Comparison of ENCODE assay signal across 15 mouse cellular contexts in genomic region chr8:116975066-116975465, GRCm38 (mm10). TPM values are rescaled to one million over a fixed set of nuclear protein-coding genes. Genes with fewer than 3 reads are reported as not detected.
DNase-seq lines count a peak whose midpoint lies in the region; ATAC-seq and TF ChIP-seq lines count a peak whose summit lies in the region.
"Had no signal": no experiment of that assay in that cellular context is flagged by ENCODE, and none has a peak within 500 bp of the region (broad histone marks: within the 10 kb centered on the region; RNA-seq: fewer than 3 reads in every experiment).

No protein-coding gene starts in this region.

- H3K36me3 ChIP-seq in kidney, postnatal 0 days (ENCODE audit: insufficient read depth, low read length), result no peaks in the 10 kb centered on the region
- no peaks in the 10 kb centered on the region for H3K36me3 ChIP-seq in kidney, embryonic 14.5 days (ENCODE audit: control insufficient read depth, insufficient read depth, low read length)
- no peaks in the 10 kb centered on the region for H3K36me3 ChIP-seq in E14TG2a.4 (ENCODE audit: insufficient read depth, low read length)
- no peaks in the 10 kb centered on the region for H3K36me3 ChIP-seq in ES-Bruce4 (ENCODE audit: control insufficient read depth, insufficient read depth, low read length, poor library complexity, severe bottlenecking)
- H3K36me3 ChIP-seq in embryonic facial prominence, embryonic 13.5 days, result no peaks in the 10 kb centered on the region
- H3K36me3 ChIP-seq: hindbrain, embryonic 15.5 days; liver, embryonic 13.5 days had no signal

- WGBS in kidney, postnatal 0 days, result 38% methylated on average over 5 of the region's 5 CpGs
- WGBS in kidney, embryonic 14.5 days, result 36% methylated on average over 5 of the region's 5 CpGs
- WGBS in embryonic facial prominence, embryonic 13.5 days, result 32% methylated on average over 5 of the region's 5 CpGs

- H3K27me3 ChIP-seq in kidney, postnatal 0 days (ENCODE audit: insufficient read depth, low read length), result no peaks in the 10 kb centered on the region
- no peaks in the 10 kb centered on the region for H3K27me3 ChIP-seq in kidney, embryonic 14.5 days (ENCODE audit: control insufficient read depth, insufficient read depth, low read length)
- H3K27me3 ChIP-seq in E14TG2a.4 (ENCODE audit: insufficient read depth, low read length) (no peaks in the 10 kb centered on the region), ES-Bruce4 (ENCODE audit: control insufficient read depth, insufficient read depth, low read length, poor library complexity, severe bottlenecking) (no peaks in the 10 kb centered on the region)
- no peaks in the 10 kb centered on the region for H3K27me3 ChIP-seq in embryonic facial prominence, embryonic 13.5 days
- H3K27me3 ChIP-seq: hindbrain, embryonic 15.5 days had no signal

- H3K4me2 ChIP-seq in kidney, postnatal 0 days (ENCODE audit: low read length), result peak overlapping the region; percentile 34
- no peak overlapping the region; the same call in 1 of the 2 replicates for H3K4me2 ChIP-seq in kidney, embryonic 14.5 days (replicated peaks; ENCODE audit: low read depth, low read length)
- 0 out of 2 replicates have a peak overlapping the region, but pooled peaks have one; percentile 7 for H3K4me2 ChIP-seq in embryonic facial prominence, embryonic 13.5 days
- H3K4me2 ChIP-seq: hindbrain, embryonic 15.5 days; liver, embryonic 13.5 days had no signal

- ATAC-seq in kidney, postnatal 0 days (replicated peaks; ENCODE audit: low FRiP score, low read depth), result no peak
- ATAC-seq in kidney, embryonic 14.5 days (ENCODE audit: low FRiP score, low TSS enrichment), result no peak
- no peak for ATAC-seq in embryonic facial prominence, embryonic 13.5 days (ENCODE audit: insufficient number of reproducible peaks, insufficient read depth, low FRiP score, low TSS enrichment, low read depth)
- ATAC-seq: forebrain, postnatal 0 days; lung, postnatal 0 days had no signal

- no peak for DNase-seq in kidney, postnatal 0 days (ENCODE audit: low spot score)
- no peak for DNase-seq in ovary, adult 18-20 months (ENCODE audit: low spot score)
- no peak for DNase-seq in layer of hippocampus, adult 2 months (ENCODE audit: low spot score in 2 of 2)
- DNase-seq in testis, postnatal 10 days (ENCODE audit: low spot score), result no peak
- DNase-seq: adrenal gland, postnatal 25 days; cerebellum, adult 8-10 months; forebrain, postnatal 0 days; liver, embryonic 13.5 days; right cerebral cortex, postnatal 25 days had no signal

- H3K4me3 ChIP-seq in kidney, postnatal 0 days (replicated peaks; ENCODE audit: low read depth, low read length), result no peak overlapping the region
- no peak overlapping the region for H3K4me3 ChIP-seq in kidney, embryonic 14.5 days (ENCODE audit: low read length)
- H3K4me3 ChIP-seq in E14TG2a.4 (replicated peaks; ENCODE audit: low read length) (peak overlapping the region; percentile 54), ES-Bruce4 (ENCODE audit: low read depth, low read length) (no peak overlapping the region)
- H3K4me3 ChIP-seq in embryonic facial prominence, embryonic 13.5 days, result no peak overlapping the region
- H3K4me3 ChIP-seq in layer of hippocampus, adult 2 months, result no peak overlapping the region
- H3K4me3 ChIP-seq: hindbrain, embryonic 15.5 days; liver, embryonic 13.5 days had no signal

- no peaks in the 10 kb centered on the region for H3K9me3 ChIP-seq in kidney, postnatal 0 days (replicated peaks; ENCODE audit: low read length)
- H3K9me3 ChIP-seq in kidney, embryonic 14.5 days (ENCODE audit: control insufficient read depth, low read length), result no peaks in the 10 kb centered on the region
- H3K9me3 ChIP-seq in E14TG2a.4 (ENCODE audit: low read length) (no peaks in the 10 kb centered on the region), ES-Bruce4 (replicated peaks; ENCODE audit: control insufficient read depth, insufficient read depth, low read length, poor library complexity, severe bottlenecking) (no peaks in the 10 kb centered on the region)
- no peaks in the 10 kb centered on the region for H3K9me3 ChIP-seq in embryonic facial prominence, embryonic 13.5 days
- H3K9me3 ChIP-seq: hindbrain, embryonic 15.5 days; liver, embryonic 13.5 days had no signal

- 0 out of 2 replicates have a peak, but pooled peaks cover 3% of the 10 kb centered on the region for H3K4me1 ChIP-seq in kidney, postnatal 0 days (replicated peaks; ENCODE audit: insufficient read depth, low read length)
- 0 out of 2 replicates have a peak, but pooled peaks cover 4% of the 10 kb centered on the region for H3K4me1 ChIP-seq in kidney, embryonic 14.5 days (ENCODE audit: control insufficient read depth, insufficient read depth, low read length)
- H3K4me1 ChIP-seq in E14TG2a.4 (replicated peaks; ENCODE audit: low read depth, low read length) (peaks cover 78% of the 10 kb centered on the region), ES-Bruce4 (ENCODE audit: control insufficient read depth, insufficient read depth, low read length) (no peaks in the 10 kb centered on the region)
- peaks cover 23% of the 10 kb centered on the region for H3K4me1 ChIP-seq in embryonic facial prominence, embryonic 13.5 days

- TF ChIP-seq CTCF in kidney, postnatal 0 days (IDR thresholded peaks at IDR 0.05; ENCODE audit: low read depth), result no peak
- TF ChIP-seq CTCF in E14TG2a.4 (conservative IDR thresholded peaks at IDR 0.05; ENCODE audit: low read length), result no peak
- TF ChIP-seq CTCF in ES-Bruce4 (IDR thresholded peaks at IDR 0.05; ENCODE audit: low read depth, low read length), result no peak
- no peak for TF ChIP-seq CTCF in layer of hippocampus, adult 2 months (conservative IDR thresholded peaks at IDR 0.05)

- no peak overlapping the region for H3K9ac ChIP-seq in kidney, postnatal 0 days (ENCODE audit: low read depth, low read length)
- no peak overlapping the region for H3K9ac ChIP-seq in kidney, embryonic 14.5 days (ENCODE audit: low read depth, low read length)
- H3K9ac ChIP-seq in ES-Bruce4 (ENCODE audit: low read depth, poor library complexity, severe bottlenecking), result no peak overlapping the region
- peak overlapping the region; percentile 21; the same call in 1 of the 2 replicates for H3K9ac ChIP-seq in embryonic facial prominence, embryonic 13.5 days
- H3K9ac ChIP-seq: forebrain, postnatal 0 days; hindbrain, embryonic 15.5 days; liver, embryonic 13.5 days had no signal

- no peak overlapping the region for H3K27ac ChIP-seq in kidney, postnatal 0 days
- no peak overlapping the region for H3K27ac ChIP-seq in kidney, embryonic 14.5 days (ENCODE audit: low read depth, low read length)
- peak overlapping the region; percentile 34 for H3K27ac ChIP-seq in ES-Bruce4 (ENCODE audit: insufficient read depth, low read length)
- no peak overlapping the region for H3K27ac ChIP-seq in embryonic facial prominence, embryonic 13.5 days
- H3K27ac ChIP-seq in layer of hippocampus, adult 2 months, result no peak overlapping the region
- H3K27ac ChIP-seq: hindbrain, embryonic 15.5 days; liver, embryonic 13.5 days had no signal

- TF ChIP-seq EP300 in ES-Bruce4 (IDR thresholded peaks at IDR 0.05; ENCODE audit: insufficient read depth, low read depth, low read length), result peak; percentile 74; the same call in 1 of the 2 replicates

- no peak for TF ChIP-seq POLR2A in ES-Bruce4 (IDR thresholded peaks at IDR 0.05; ENCODE audit: insufficient read depth, low read length)

RNA-seq across cellular contexts. Expression of gene 1700030J22Rik, which starts 3.7 kb away (rescaled TPM):
- 1.4 and 1.6 TPM in 2 replicates for polyA plus RNA-seq in kidney, postnatal 0 days (2015; fragmentation: Nextera tagmentation; extraction: Ambion mirVana)
- 2.5 and 2.7 TPM in 2 replicates for polyA plus RNA-seq in kidney, embryonic 14.5 days (2014; fragmentation: Nextera tagmentation; extraction: Ambion mirVana)
- 2.6 and 4.8 TPM in 2 replicates for polyA plus RNA-seq in ES-Bruce4 (2011; ENCODE audit: insufficient read depth, insufficient read length, low read depth, missing spikeins)
- polyA plus RNA-seq in embryonic facial prominence, embryonic 13.5 days (2015; fragmentation: Nextera tagmentation; extraction: Ambion mirVana), result 2.4 and 2.7 TPM in 2 replicates
- total RNA-seq in layer of hippocampus, adult 2 months (2021), result 1 to 10 TPM; 6.9 to 7.5 TPM

RNA-seq across cellular contexts. Expression of gene Gcsh, which starts 18.3 kb away (rescaled TPM):
- 233 and 239 TPM in 2 replicates for polyA plus RNA-seq in kidney, postnatal 0 days (2015; fragmentation: Nextera tagmentation; extraction: Ambion mirVana)
- 182 and 198 TPM in 2 replicates for polyA plus RNA-seq in kidney, embryonic 14.5 days (2014; fragmentation: Nextera tagmentation; extraction: Ambion mirVana)
- polyA plus RNA-seq in ES-Bruce4 (2011; ENCODE audit: insufficient read depth, insufficient read length, low read depth, missing spikeins), result 141 and 150 TPM in 2 replicates
- 116 and 123 TPM in 2 replicates for polyA plus RNA-seq in embryonic facial prominence, embryonic 13.5 days (2015; fragmentation: Nextera tagmentation; extraction: Ambion mirVana)
- 10 to 100 TPM; 39.9 to 42.9 TPM for total RNA-seq in layer of hippocampus, adult 2 months (2021)

RNA-seq across cellular contexts. Expression of gene Atmin, which starts 31.9 kb away (rescaled TPM):
- 9.7 and 10.3 TPM in 2 replicates for polyA plus RNA-seq in kidney, postnatal 0 days (2015; fragmentation: Nextera tagmentation; extraction: Ambion mirVana)
- polyA plus RNA-seq in kidney, embryonic 14.5 days (2014; fragmentation: Nextera tagmentation; extraction: Ambion mirVana), result 8.9 and 13.8 TPM in 2 replicates
- polyA plus RNA-seq in ES-Bruce4 (2011; ENCODE audit: insufficient read depth, insufficient read length, low read depth, missing spikeins), result 39.6 and 42.1 TPM in 2 replicates
- polyA plus RNA-seq in embryonic facial prominence, embryonic 13.5 days (2015; fragmentation: Nextera tagmentation; extraction: Ambion mirVana), result 9.0 and 10.0 TPM in 2 replicates
- total RNA-seq in layer of hippocampus, adult 2 months (2021), result 10 to 100 TPM; 41.6 to 42.2 TPM

RNA-seq across cellular contexts. Expression of gene Cenpn, which starts 53.5 kb away (rescaled TPM):
- polyA plus RNA-seq in kidney, postnatal 0 days (2015; fragmentation: Nextera tagmentation; extraction: Ambion mirVana), result 18.7 and 21.8 TPM in 2 replicates
- polyA plus RNA-seq in kidney, embryonic 14.5 days (2014; fragmentation: Nextera tagmentation; extraction: Ambion mirVana), result 47.1 and 53.0 TPM in 2 replicates
- polyA plus RNA-seq in ES-Bruce4 (2011; ENCODE audit: insufficient read depth, insufficient read length, low read depth, missing spikeins), result 48.0 and 49.1 TPM in 2 replicates
- polyA plus RNA-seq in embryonic facial prominence, embryonic 13.5 days (2015; fragmentation: Nextera tagmentation; extraction: Ambion mirVana), result 42.6 and 44.5 TPM in 2 replicates
- 1 to 10 TPM; 1.5 to 1.7 TPM for total RNA-seq in layer of hippocampus, adult 2 months (2021)

RNA-seq across cellular contexts. Expression of gene Cmc2, which starts 53.8 kb away (rescaled TPM):
- polyA plus RNA-seq in kidney, postnatal 0 days (2015; fragmentation: Nextera tagmentation; extraction: Ambion mirVana), result 97.8 and 100 TPM in 2 replicates
- 80.2 and 111 TPM in 2 replicates for polyA plus RNA-seq in kidney, embryonic 14.5 days (2014; fragmentation: Nextera tagmentation; extraction: Ambion mirVana)
- polyA plus RNA-seq in ES-Bruce4 (2011; ENCODE audit: insufficient read depth, insufficient read length, low read depth, missing spikeins), result 23.0 and 23.3 TPM in 2 replicates
- polyA plus RNA-seq in embryonic facial prominence, embryonic 13.5 days (2015; fragmentation: Nextera tagmentation; extraction: Ambion mirVana), result 78.7 and 80.7 TPM in 2 replicates
- total RNA-seq in layer of hippocampus, adult 2 months (2021), result 10 to 100 TPM; 11.9 to 13.5 TPM
